Mouse (Mus musculus) ES-E14 (cell line): ENCODE results near the gene Draxin.

Source experiments
- HCFC1 ChIP-seq: IDR thresholded peaks from 2 replicates; pipeline ENCODE4 v1.6.1; 2012; ENCODE audit warnings: low read length, inconsistent platforms, borderline replicate concordance; ENCODE audit not compliant: insufficient read depth
- MAFK ChIP-seq: IDR thresholded peaks from 2 replicates; pipeline ENCODE4 v1.6.1; 2014; ENCODE audit warnings: mild to moderate bottlenecking, low read depth, low read length, inconsistent platforms; ENCODE audit not compliant: insufficient read depth
- ZC3H11A ChIP-seq: IDR thresholded peaks from 2 replicates; pipeline ENCODE4 v1.6.1; 2012; ENCODE audit warnings: low read depth, mild to moderate bottlenecking, inconsistent platforms, low read length, borderline replicate concordance
- ZNF384 ChIP-seq: IDR thresholded peaks from 2 replicates; pipeline ENCODE4 v1.6.1; 2012; ENCODE audit warnings: low read depth, low read length, inconsistent platforms

DNA sequence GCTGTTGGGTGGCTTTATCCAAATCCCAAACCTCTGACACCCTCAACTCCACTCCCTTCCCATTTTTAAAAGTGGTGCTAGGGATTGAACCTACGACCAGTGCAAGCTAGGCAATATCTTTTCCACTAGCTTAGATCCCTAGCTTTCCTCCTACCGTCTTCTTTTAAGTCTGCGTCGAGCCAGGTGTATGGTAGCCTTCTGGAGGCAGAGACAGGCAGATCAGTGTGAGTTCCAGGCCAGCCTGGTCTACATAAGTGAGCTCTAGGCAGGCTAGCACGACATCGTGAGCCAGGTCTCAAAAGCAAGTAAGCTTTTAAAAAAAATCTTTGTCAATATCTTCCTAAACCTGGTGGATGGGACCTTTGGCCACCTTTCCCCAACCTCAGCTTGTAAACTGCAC is 54.6 kb downstream of the Draxin start:
- TF ChIP-seq ZNF384 (no peak), ZC3H11A (no peak), HCFC1 (no peak), MAFK (no peak)
